Mouse (Mus musculus): ENCODE data around the gene Alg14. TPM values are rescaled to one million over a fixed set of nuclear protein-coding genes. Genes with fewer than 3 reads are reported as not detected.

The Alg14 gene
- polyA plus RNA-seq, 1 experiment = 6.4 TPM

GRCm38 (mm10) chr3:121362002-121362401, 70.4 kb downstream of the Alg14 start:
- Histone ChIP-seq H3K36me3 (ENCODE audit: control insufficient read depth, insufficient read depth, low read length) (peaks cover 2% of the 10 kb centered on the region; the same call in 1 of the 2 replicates), H3K27me3 (ENCODE audit: control insufficient read depth, insufficient read depth, low read length) (no peaks in the 10 kb centered on the region), H3K4me1 (ENCODE audit: control insufficient read depth, insufficient read depth, insufficient read length, low read length) (peaks cover 2% of the 10 kb centered on the region; the same call in 1 of the 2 replicates), H3K4me3 (ENCODE audit: low read depth, low read length) (no peak overlapping the region), H3K27ac (ENCODE audit: insufficient read depth, low read depth, low read length) (no peak overlapping the region)
- 47% methylated on average over 1 of the region's 1 CpGs for WGBS
- TF ChIP-seq POLR2A (IDR thresholded peaks at IDR 0.05; ENCODE audit: low read depth, low read length) (no peak), CTCF (IDR thresholded peaks at IDR 0.05; ENCODE audit: extremely low read depth, insufficient read length, insufficient replicate concordance, low read depth, low read length) (no peak)

DNA sequence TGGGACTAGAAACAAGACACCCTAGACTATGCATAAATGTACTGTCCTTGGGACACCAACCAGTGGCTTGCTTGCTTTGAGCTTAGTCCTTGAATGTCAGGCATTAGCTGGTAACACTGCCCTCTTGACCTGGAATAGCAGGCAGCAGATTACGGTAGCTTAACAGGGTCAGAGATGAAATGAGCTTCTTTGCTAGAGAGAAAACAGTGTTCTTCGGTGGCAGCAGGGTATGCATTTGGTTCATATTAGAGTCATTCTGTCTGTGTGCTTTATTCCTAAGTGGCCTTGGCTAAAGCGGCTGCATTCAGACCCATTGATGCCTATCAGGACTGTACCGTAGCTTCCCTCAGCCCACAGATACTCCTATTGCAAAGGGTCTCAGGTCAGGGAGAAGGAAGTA, 72.8 kb downstream of the Alg14 start:
- Histone ChIP-seq H3K4me3 (ENCODE audit: low read depth, low read length) (no peak overlapping the region), H3K36me3 (ENCODE audit: control insufficient read depth, insufficient read depth, low read length) (peaks cover 2% of the 10 kb centered on the region; the same call in 1 of the 2 replicates), H3K27ac (ENCODE audit: insufficient read depth, low read depth, low read length) (no peak overlapping the region), H3K4me1 (ENCODE audit: control insufficient read depth, insufficient read depth, insufficient read length, low read length) (no peaks in the 10 kb centered on the region), H3K27me3 (ENCODE audit: control insufficient read depth, insufficient read depth, low read length) (no peaks in the 10 kb centered on the region)
- 83% methylated on average over 4 of the region's 4 CpGs for WGBS
- TF ChIP-seq CTCF (IDR thresholded peaks at IDR 0.05; ENCODE audit: extremely low read depth, insufficient read length, insufficient replicate concordance, low read depth, low read length) (no peak), POLR2A (IDR thresholded peaks at IDR 0.05; ENCODE audit: low read depth, low read length) (no peak)

DNA sequence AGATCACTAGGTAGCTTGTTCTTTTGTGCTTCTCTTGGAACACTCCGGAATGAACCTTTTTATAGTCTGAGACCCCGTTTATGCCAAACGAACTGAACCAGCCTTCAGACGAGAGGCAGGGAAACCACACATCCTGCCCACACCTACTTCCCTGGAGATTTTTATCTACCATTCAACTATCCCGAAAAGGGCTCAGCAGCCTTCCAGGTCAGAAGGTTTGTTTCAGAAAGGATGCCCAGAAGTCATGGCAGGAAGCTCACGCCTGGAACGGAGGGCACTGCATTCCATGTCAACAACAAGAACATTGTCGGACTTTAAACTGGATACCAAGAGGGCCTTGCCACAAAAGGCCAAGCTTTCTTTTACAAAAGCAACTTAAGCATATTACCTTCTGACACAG, 73.6 kb downstream of the Alg14 start:
- H3K4me1 ChIP-seq (ENCODE audit: control insufficient read depth, insufficient read depth, insufficient read length, low read length) = no peaks in the 10 kb centered on the region
- H3K27me3 ChIP-seq (ENCODE audit: control insufficient read depth, insufficient read depth, low read length) = no peaks in the 10 kb centered on the region
- no peak overlapping the region for H3K27ac ChIP-seq (ENCODE audit: insufficient read depth, low read depth, low read length)
- H3K36me3 ChIP-seq (ENCODE audit: control insufficient read depth, insufficient read depth, low read length) = peaks cover 2% of the 10 kb centered on the region; the same call in 1 of the 2 replicates
- TF ChIP-seq POLR2A (IDR thresholded peaks at IDR 0.05; ENCODE audit: low read depth, low read length) (no peak), CTCF (IDR thresholded peaks at IDR 0.05; ENCODE audit: extremely low read depth, insufficient read length, insufficient replicate concordance, low read depth, low read length) (no peak)
- no peak overlapping the region for H3K4me3 ChIP-seq (ENCODE audit: low read depth, low read length)
- 78% methylated on average over 8 of the region's 8 CpGs for WGBS

DNA sequence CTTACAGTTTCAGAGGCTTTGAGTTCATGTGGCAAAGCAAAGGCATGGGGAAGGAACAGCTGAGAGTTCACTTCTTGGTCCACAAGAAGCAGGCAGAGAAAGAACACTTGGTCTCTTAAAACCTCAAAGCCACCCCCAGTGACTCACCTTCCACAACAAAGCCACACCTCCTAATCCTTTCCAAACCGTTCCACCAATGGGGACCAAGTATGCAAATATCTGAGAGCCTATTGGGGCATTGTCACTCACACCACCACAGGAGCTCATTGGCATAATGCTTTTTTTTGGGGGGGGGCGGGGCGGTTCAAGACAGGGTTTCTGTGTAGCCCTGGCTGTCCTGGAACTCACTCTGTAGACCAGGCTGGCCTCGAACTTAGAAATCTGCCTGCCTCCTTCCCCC, 77.0 kb downstream of the Alg14 start:
- 88% methylated on average over 4 of the region's 4 CpGs for WGBS
- no peak for TF ChIP-seq POLR2A (IDR thresholded peaks at IDR 0.05; ENCODE audit: low read depth, low read length)
- no peak for TF ChIP-seq CTCF (IDR thresholded peaks at IDR 0.05; ENCODE audit: extremely low read depth, insufficient read length, insufficient replicate concordance, low read depth, low read length)
- no peak overlapping the region for H3K4me3 ChIP-seq (ENCODE audit: low read depth, low read length)
- H3K4me1 ChIP-seq (ENCODE audit: control insufficient read depth, insufficient read depth, insufficient read length, low read length) = no peaks in the 10 kb centered on the region; the same call in 1 of the 2 replicates
- H3K36me3 ChIP-seq (ENCODE audit: control insufficient read depth, insufficient read depth, low read length) = no peaks in the 10 kb centered on the region
- H3K27ac ChIP-seq (ENCODE audit: insufficient read depth, low read depth, low read length) = no peak overlapping the region
- no peaks in the 10 kb centered on the region for H3K27me3 ChIP-seq (ENCODE audit: control insufficient read depth, insufficient read depth, low read length)

DNA sequence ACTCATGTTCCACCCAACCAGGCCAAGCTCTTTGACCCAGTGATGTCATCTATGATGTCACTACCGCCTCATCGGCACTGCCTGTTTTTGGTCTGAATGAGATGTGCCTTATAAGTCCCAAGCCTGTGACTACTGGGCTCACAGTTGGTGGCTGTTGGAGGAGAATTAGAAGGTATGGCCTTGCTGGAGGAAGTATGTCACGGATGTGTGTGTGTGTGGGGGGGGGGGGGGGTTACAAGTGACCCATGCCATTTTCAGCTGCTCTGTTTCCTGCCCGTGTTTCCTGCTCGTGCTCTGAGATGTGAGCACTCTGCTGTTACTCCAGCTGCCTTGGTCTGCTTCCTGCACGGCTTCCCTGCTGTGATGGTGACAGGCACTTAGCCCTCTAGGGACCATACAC, 77.9 kb downstream of the Alg14 start:
- Histone ChIP-seq H3K4me3 (ENCODE audit: low read depth, low read length) (no peak overlapping the region), H3K27ac (ENCODE audit: insufficient read depth, low read depth, low read length) (no peak overlapping the region; the same call in 1 of the 2 replicates), H3K27me3 (ENCODE audit: control insufficient read depth, insufficient read depth, low read length) (no peaks in the 10 kb centered on the region), H3K4me1 (ENCODE audit: control insufficient read depth, insufficient read depth, insufficient read length, low read length) (no peaks in the 10 kb centered on the region; the same call in 1 of the 2 replicates), H3K36me3 (ENCODE audit: control insufficient read depth, insufficient read depth, low read length) (no peaks in the 10 kb centered on the region)
- no peak for TF ChIP-seq POLR2A (IDR thresholded peaks at IDR 0.05; ENCODE audit: low read depth, low read length)
- no peak for TF ChIP-seq CTCF (IDR thresholded peaks at IDR 0.05; ENCODE audit: extremely low read depth, insufficient read length, insufficient replicate concordance, low read depth, low read length)
- 79% methylated on average over 6 of the region's 6 CpGs for WGBS

DNA sequence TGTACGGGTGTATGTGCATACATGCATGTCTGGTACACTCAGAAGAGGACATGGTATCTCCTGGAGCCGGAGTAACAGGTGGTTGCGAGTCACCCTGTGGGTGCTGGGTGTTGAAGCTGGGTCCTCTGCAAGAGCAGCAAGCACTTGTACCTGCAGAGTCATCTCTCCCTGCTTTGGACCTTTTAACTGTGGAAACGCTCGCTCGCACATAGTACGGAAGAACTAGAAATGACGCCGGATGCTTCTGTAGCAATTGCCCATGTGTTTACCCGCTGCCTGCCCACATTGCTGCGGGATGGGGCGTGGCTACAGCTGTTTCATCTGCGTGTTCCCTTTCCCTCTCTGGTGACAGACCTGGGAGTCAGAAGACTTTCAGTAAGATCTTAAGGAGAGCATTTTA, 78.7 kb downstream of the Alg14 start:
- TF ChIP-seq CTCF (IDR thresholded peaks at IDR 0.05; ENCODE audit: extremely low read depth, insufficient read length, insufficient replicate concordance, low read depth, low read length) (no peak), POLR2A (IDR thresholded peaks at IDR 0.05; ENCODE audit: low read depth, low read length) (no peak)
- peak overlapping the region; percentile 12; the same call in 1 of the 2 replicates for H3K4me3 ChIP-seq (ENCODE audit: low read depth, low read length)
- 68% methylated on average over 13 of the region's 13 CpGs for WGBS
- H3K27ac ChIP-seq (ENCODE audit: insufficient read depth, low read depth, low read length) = no peak overlapping the region
- H3K4me1 ChIP-seq (ENCODE audit: control insufficient read depth, insufficient read depth, insufficient read length, low read length) = no peaks in the 10 kb centered on the region; the same call in 1 of the 2 replicates
- H3K36me3 ChIP-seq (ENCODE audit: control insufficient read depth, insufficient read depth, low read length) = no peaks in the 10 kb centered on the region
- H3K27me3 ChIP-seq (ENCODE audit: control insufficient read depth, insufficient read depth, low read length) = no peaks in the 10 kb centered on the region

- H3K4me3 ChIP-seq (ENCODE audit: low read depth, low read length) = no peak overlapping the region
Observed at GRCm38 (mm10) chr3:121370830-121371526, 79.4 kb downstream of the Alg14 start.

More at GRCm38 (mm10) chr3:121370830-121371526, 79.4 kb downstream of the Alg14 start:
- no peaks in the 10 kb centered on the region for H3K36me3 ChIP-seq (ENCODE audit: control insufficient read depth, insufficient read depth, low read length)
- WGBS = 74% methylated on average over 12 of the region's 12 CpGs
- H3K4me1 ChIP-seq (ENCODE audit: control insufficient read depth, insufficient read depth, insufficient read length, low read length) = no peaks in the 10 kb centered on the region; the same call in 1 of the 2 replicates
- H3K27ac ChIP-seq (ENCODE audit: insufficient read depth, low read depth, low read length) = no peak overlapping the region
- TF ChIP-seq CTCF (IDR thresholded peaks at IDR 0.05; ENCODE audit: extremely low read depth, insufficient read length, insufficient replicate concordance, low read depth, low read length) (no peak), POLR2A (IDR thresholded peaks at IDR 0.05; ENCODE audit: low read depth, low read length) (no peak)
- H3K27me3 ChIP-seq (ENCODE audit: control insufficient read depth, insufficient read depth, low read length) = no peaks in the 10 kb centered on the region

Measured in small intestine, adult 2 months (tissue).